Mouse (Mus musculus): ENCODE measurements around the gene Irf7.

The Irf7 gene

GRCm38 (mm10) chr7:141265739-141266561 is at the start of gene Irf7:
Gene Irf7 (minus strand): TSS chr7:141266481.
- no peak for DNase-seq (ENCODE audit: low spot score)

GRCm38 (mm10) chr7:141315974-141316373 is 49.7 kb upstream of the Irf7 start:
- DNase-seq (ENCODE audit: low spot score) = no peak

DNA sequence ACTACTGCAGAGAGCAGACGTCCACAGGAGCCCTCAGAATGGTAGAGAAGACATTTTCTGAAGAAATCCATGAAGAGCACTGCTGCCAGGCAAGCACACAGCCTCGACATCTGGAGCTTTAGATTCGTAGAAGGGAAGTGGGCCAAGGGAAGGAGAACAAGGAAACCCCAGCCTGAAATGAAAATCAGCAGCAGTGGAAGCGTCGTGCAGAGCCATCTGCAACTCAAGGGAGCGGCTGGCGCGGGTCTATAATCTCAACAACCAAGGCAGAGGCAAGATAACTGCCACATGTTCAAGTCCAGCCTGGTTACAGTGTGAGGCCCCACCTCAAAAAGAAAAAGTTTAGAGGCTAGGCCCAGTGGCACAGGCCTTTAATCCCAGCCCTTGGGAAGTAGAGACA is 48.8 kb upstream of the Irf7 start:
- no peak for DNase-seq (ENCODE audit: low spot score)

DNA sequence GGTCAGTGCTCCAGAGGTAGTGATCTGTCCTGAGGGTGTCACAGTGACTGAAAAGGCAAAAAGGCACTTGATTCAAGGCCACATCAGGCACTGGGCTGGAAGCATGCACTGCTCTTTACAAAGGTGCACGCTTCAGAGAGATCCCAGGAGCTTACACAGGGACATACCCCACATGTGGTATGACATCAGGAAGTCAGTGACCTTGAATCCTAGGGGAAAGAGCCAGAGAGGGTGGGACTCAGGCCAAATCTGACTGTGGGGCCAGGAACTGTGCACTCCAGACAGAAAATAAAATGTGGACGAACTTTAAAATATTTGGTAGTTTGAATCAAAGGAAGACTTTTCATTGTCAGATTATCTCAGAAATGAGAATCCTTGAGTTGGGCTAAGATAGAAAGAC is 48.1 kb upstream of the Irf7 start:
- DNase-seq (ENCODE audit: low spot score) = no peak

DNA sequence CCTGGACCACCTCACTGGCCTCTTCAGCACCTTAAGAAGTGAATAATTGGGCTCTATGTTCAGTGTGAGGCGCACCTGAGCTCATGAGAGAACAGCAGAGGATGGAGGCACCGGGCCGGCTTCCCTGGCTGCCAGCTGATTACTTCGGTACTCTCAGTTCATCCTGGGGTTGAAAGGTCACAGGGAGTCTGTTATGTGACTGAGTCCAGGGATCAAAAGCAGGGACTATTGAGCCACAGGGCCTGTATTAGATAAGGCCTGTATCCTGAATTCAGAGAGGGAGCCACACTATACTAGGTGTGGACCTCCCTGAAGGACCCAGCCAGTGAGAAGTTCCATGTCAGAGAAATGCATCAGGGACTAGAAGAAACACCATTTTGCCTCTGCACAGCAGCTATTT is 38.3 kb upstream of the Irf7 start:
- DNase-seq (ENCODE audit: low spot score) = no peak

DNA sequence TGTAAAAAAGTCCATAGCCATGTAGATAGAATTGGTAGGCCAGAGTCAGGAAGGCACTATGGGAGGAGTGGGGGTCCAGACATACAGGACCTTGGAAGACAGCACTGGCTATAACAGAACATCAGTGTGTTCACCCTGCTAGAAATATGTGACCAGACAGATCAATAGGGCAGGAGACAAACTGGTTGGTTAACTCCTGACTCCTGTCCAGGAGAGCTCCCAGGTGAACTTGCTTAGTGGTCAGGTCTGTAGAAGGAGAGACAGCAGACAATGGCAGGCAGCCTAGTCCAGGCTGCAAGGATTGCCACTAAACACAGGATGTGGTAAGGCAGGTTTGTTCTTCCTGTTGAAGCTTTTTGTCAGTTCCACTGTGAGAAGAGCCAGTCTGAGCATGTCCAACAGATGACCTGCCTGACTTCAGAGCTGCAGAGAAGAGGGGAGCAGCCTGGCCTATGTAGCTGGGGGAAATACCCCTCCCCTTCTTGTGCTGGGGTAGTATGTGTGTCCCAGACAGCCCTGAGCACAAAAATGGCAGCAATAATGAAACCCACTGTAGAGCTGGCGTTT is 36.5 kb upstream of the Irf7 start:
- DNase-seq (ENCODE audit: low spot score) = no peak

DNA sequence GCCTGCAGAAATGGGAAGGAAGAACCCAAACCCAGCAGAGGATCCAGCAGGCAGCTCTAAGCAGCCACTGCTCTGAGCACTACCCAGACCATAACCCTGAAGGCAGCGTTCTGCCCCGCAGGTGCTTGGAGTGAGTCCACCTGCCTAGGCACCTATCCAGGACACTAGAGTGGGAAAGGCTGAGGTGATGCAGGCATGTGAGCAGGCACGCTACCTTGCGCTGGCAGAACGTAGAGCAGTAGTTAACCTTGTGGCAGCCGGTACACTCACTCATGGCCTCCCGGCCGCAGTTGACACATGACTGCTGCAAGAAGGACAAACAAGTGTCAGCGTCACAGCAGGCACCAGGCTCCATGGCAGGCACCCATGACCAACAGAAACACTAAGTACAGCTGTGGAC is 35.1 kb upstream of the Irf7 start:
- no peak for DNase-seq (ENCODE audit: low spot score)

DNA sequence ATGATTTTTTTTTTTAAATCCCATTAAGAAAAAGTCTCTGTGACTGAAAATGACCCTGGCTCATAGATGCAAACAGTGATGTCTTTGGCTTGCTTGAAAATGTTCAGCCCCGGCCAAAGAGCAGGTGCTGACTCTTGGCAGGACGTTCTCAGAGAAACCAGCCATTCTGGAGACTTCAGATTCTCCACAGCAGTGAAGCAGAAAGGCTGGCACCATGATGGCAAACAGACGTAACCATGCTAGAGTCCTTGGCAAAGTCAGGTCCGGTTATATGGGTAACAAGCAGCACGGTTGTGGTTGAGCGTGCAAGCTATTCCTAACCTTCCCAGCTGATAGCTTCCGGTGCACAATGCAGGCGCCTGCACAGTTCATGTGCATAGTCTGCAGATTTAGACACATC is 32.9 kb upstream of the Irf7 start:
- no peak for DNase-seq (ENCODE audit: low spot score)

DNA sequence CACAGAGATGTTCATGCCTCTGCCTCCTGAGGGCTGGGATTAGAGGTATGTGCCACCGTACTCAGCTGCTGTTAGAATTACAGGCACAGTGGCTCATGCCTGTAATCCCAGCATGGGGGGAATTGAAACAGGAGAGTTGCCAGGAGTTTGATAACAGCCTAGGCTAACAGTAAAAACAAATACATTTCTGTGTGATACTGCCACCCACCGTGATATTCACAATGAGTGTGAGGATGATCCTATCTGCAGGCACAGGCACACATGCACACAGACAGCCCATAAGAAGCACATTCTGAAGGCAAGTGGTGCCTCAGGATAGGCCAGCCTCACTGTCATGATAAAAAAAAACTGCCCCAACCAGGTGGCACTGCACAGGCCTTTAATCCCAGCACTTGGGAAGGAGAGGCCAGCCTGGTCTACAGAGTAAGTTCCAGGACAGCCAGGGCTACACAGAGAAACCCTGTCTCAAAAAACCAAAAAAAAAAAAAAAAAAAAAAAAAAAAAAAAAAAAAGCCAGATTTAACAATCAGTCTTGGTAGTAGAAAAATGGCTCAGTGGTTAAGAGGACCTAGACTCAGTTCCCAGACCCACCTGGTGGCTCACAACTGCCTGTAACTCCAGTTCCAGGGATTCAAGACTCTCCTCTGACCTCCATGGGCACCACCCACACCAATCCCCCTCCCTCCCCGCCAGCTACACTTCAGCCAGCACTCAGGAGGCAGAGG is 31.8 kb upstream of the Irf7 start:
- DNase-seq (ENCODE audit: low spot score) = no peak

DNA sequence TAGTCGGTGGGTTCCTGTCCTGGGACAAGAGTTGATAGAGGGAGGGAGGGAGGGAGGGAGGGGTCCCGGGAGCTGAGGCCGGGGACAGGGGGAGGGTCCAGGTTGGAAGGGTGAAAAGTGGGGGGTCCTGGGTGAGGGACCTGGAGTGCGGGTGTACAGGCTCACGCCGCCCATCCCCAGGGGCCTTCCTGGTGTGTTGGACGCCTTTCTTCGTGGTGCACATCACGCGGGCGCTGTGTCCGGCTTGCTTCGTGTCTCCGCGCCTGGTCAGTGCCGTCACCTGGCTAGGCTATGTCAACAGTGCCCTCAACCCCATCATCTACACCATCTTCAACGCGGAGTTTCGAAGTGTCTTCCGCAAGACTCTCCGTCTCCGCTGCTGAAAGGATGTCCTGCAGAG is 28.2 kb upstream of the Irf7 start:
- no peak for DNase-seq (ENCODE audit: low spot score)

- DNase-seq (ENCODE audit: low spot score) = no peak
Observed at GRCm38 (mm10) chr7:141293852-141294471, 27.7 kb upstream of the Irf7 start.

- DNase-seq (ENCODE audit: low spot score) = no peak
Observed at GRCm38 (mm10) chr7:141292583-141293388, 26.5 kb upstream of the Irf7 start.

DNA sequence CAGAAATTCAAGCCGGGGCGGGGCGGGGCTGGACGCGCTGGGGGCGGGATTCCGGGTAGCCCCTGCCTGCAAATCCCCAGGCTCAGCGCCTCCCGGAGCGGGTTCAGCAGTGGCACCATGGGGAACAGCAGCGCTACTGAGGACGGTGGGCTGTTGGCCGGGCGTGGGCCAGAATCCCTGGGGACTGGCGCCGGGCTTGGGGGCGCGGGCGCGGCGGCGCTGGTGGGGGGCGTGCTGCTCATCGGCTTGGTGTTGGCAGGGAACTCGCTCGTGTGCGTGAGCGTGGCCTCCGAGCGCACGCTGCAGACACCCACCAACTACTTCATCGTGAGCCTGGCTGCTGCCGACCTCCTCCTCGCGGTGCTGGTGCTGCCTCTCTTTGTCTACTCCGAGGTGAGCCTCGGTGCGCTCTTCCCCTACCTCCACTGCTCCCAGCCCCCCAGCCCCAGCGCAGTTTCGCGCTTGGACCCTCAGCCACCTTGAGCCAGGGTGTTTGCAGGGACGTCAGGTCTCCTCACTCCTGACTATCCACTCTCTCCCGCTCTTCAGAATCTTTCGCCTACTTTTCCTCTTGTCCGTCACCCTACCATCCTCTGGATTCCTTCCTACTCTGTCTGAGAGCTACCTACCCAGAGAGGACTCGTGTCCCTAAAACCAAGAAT is 25.8 kb upstream of the Irf7 start, which contains the start of gene Drd4:
Gene Drd4 (plus strand): TSS at position 86 of the 662 bp plus-strand sequence.
- DNase-seq (ENCODE audit: low spot score) = no peak

GRCm38 (mm10) chr7:141288042-141288441 is 21.8 kb upstream of the Irf7 start:
- DNase-seq (ENCODE audit: low spot score) = no peak

- DNase-seq (ENCODE audit: low spot score) = no peak
Observed at GRCm38 (mm10) chr7:141282756-141283155, 16.5 kb upstream of the Irf7 start.

DNA sequence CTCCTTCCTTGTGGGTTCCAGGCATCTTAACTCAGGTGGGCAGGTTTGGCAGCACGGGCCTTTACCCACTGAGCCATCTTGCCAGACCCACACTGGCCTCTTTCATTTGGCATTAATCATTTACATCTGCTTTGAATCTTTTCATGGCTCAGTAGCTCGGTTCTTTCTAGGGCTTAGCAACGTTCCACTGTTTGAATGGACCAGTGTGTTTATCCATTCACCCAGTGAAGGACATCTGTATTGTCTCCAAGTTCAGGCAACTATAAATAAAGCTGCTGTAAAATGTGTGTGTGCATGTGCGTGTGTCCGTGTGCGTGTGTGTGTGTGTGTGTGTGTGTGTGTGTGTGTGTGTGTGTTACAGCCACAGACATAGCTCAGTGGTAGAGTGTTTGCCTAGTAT is 15.2 kb upstream of the Irf7 start:
- no peak for DNase-seq (ENCODE audit: low spot score)

- DNase-seq (ENCODE audit: low spot score) = no peak
Observed at GRCm38 (mm10) chr7:141278766-141279590, 12.7 kb upstream of the Irf7 start, which contains the start of gene Sct. Gene Sct (minus strand): TSS chr7:141279133.

DNA sequence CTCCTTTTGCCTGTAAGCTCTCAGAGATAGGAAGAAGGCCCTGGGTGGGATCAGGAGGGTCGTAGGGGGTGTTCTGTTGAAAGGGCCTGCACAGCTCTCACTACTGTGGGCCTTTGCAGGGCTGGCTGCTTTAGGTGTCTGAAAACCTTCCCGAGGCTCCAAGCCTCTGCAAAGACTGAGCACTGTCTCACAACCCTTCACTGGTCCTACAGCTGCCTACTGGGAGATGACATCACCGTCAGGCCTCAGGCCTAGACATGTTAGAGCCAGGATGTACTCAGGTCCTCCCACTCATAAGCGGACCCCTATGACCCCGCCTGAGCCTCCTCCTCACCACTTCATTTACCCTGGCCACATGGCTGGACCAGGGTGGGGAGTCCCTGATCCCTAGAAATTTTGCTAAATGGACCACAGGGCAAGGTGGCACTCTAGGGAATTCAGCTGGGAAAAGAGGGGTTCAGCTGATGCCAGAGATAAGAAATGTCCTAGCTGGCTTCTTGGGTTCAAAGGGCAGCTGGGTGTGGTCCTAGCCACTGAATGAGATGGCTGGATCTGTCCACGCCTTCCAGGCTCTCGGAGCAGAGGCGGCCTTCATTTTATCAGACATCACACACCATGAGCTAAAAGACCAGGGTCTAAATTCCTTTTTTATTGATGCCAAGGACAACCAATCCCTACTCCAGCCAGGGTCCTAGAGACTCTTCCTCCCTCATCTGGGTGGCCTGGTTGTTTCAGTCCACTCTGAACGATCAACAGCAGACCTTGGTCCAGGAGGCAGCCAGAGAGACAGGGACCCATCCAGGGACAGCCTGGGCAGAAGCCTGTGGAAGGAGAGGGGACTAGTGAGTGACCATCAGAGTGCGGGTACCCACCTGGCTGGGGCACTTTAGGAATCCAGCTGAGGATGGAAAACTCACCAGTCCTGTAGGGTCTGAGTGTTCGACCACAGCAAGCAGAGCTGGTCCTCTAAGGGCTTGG is 11.7 kb upstream of the Irf7 start:
- DNase-seq (ENCODE audit: low spot score) = no peak

- DNase-seq (ENCODE audit: low spot score) = no peak
Observed at GRCm38 (mm10) chr7:141276546-141276945, 10.3 kb upstream of the Irf7 start, which contains the start of gene Cdhr5. Gene Cdhr5 (minus strand): TSS chr7:141276786.

All from urinary bladder, postnatal 10 days (tissue).